ENCODE assay signal across 26 mouse cellular contexts in genomic region chr1:29404139-29404538, GRCm38 (mm10).
A peak's percentile ranks its signal among the peaks of the same experiment; 100 is the strongest.
DNase-seq lines count a peak whose midpoint lies in the region; ATAC-seq lines count a peak whose summit lies in the region.
"Had no signal": no experiment of that assay in that cellular context is flagged by ENCODE, and none has a peak within 500 bp of the region (broad histone marks: within the 10 kb centered on the region; RNA-seq: fewer than 3 reads in every experiment).

No protein-coding gene starts in this region.

- no peaks in the 10 kb centered on the region for H3K4me1 ChIP-seq in forebrain, embryonic 14.5 days (ENCODE audit: control insufficient read depth, insufficient read depth, low read length)
- H3K4me1 ChIP-seq in forebrain, embryonic 11.5 days (replicated peaks; ENCODE audit: control insufficient read depth, insufficient read depth, low read length): no peaks in the 10 kb centered on the region
- H3K4me1 ChIP-seq in hindbrain, embryonic 13.5 days (replicated peaks): no peaks in the 10 kb centered on the region
- no peaks in the 10 kb centered on the region for H3K4me1 ChIP-seq in hindbrain, embryonic 10.5 days (replicated peaks)
- no peaks in the 10 kb centered on the region for H3K4me1 ChIP-seq in midbrain, embryonic 13.5 days (replicated peaks)
- no peaks in the 10 kb centered on the region for H3K4me1 ChIP-seq in midbrain, embryonic 11.5 days (ENCODE audit: control insufficient read depth, insufficient read depth, low read length)
- H3K4me1 ChIP-seq: embryonic facial prominence, embryonic 10.5 days; embryonic facial prominence, embryonic 13.5 days; heart, embryonic 13.5 days; hindbrain, embryonic 15.5 days had no signal

- H3K27me3 ChIP-seq in forebrain, embryonic 14.5 days (replicated peaks; ENCODE audit: control insufficient read depth, insufficient read depth, low read length): no peaks in the 10 kb centered on the region
- H3K27me3 ChIP-seq in forebrain, embryonic 11.5 days (ENCODE audit: control insufficient read depth, insufficient read depth, low read length): no peaks in the 10 kb centered on the region
- no peaks in the 10 kb centered on the region for H3K27me3 ChIP-seq in hindbrain, embryonic 13.5 days
- no peaks in the 10 kb centered on the region for H3K27me3 ChIP-seq in hindbrain, embryonic 10.5 days (ENCODE audit: insufficient read depth, poor library complexity, severe bottlenecking)
- H3K27me3 ChIP-seq in midbrain, embryonic 13.5 days: no peaks in the 10 kb centered on the region
- no peaks in the 10 kb centered on the region for H3K27me3 ChIP-seq in midbrain, embryonic 11.5 days (ENCODE audit: control insufficient read depth, insufficient read depth, low read length)
- H3K27me3 ChIP-seq: embryonic facial prominence, embryonic 13.5 days; heart, embryonic 13.5 days; hindbrain, embryonic 15.5 days had no signal

- no peak for DNase-seq in forebrain, embryonic 14.5 days (ENCODE audit: low spot score)
- no peak for DNase-seq in forebrain, embryonic 11.5 days (ENCODE audit: low spot score)
- DNase-seq in hindbrain, embryonic 10.5 days (ENCODE audit: low spot score): no peak
- no peak for DNase-seq in midbrain, embryonic 11.5 days (ENCODE audit: low spot score, missing footprints)
- DNase-seq: adrenal gland, adult 2 months; adrenal gland, postnatal 14 days; cerebellum, adult 11-12 months; cerebellum, adult 8-10 months; cerebellum, postnatal 36 days; embryo, embryonic 11 days; gastrocnemius, adult 2 months; gastrocnemius, postnatal 14 days; heart, adult 18-20 months; heart, postnatal 14 days; heart, postnatal 4 days; kidney, adult 18-20 months had no signal

- no peak overlapping the region for H3K9ac ChIP-seq in forebrain, embryonic 14.5 days (ENCODE audit: low read length)
- H3K9ac ChIP-seq in forebrain, embryonic 11.5 days (ENCODE audit: low read length): no peak overlapping the region
- H3K9ac ChIP-seq in hindbrain, embryonic 13.5 days: no peak overlapping the region
- H3K9ac ChIP-seq in midbrain, embryonic 13.5 days (replicated peaks): no peak overlapping the region
- no peak overlapping the region for H3K9ac ChIP-seq in midbrain, embryonic 11.5 days (ENCODE audit: low read length)
- H3K9ac ChIP-seq: embryonic facial prominence, embryonic 13.5 days; heart, embryonic 13.5 days; hindbrain, embryonic 15.5 days had no signal

- H3K9me3 ChIP-seq in forebrain, embryonic 14.5 days (replicated peaks; ENCODE audit: control insufficient read depth, low read length): no peaks in the 10 kb centered on the region
- H3K9me3 ChIP-seq in forebrain, embryonic 11.5 days (ENCODE audit: control insufficient read depth, low read length): no peaks in the 10 kb centered on the region
- H3K9me3 ChIP-seq in hindbrain, embryonic 13.5 days: no peaks in the 10 kb centered on the region
- no peaks in the 10 kb centered on the region for H3K9me3 ChIP-seq in hindbrain, embryonic 10.5 days
- no peaks in the 10 kb centered on the region for H3K9me3 ChIP-seq in midbrain, embryonic 13.5 days
- no peaks in the 10 kb centered on the region for H3K9me3 ChIP-seq in midbrain, embryonic 11.5 days (ENCODE audit: control insufficient read depth, low read length)
- H3K9me3 ChIP-seq: embryonic facial prominence, embryonic 10.5 days; embryonic facial prominence, embryonic 13.5 days; heart, embryonic 13.5 days; hindbrain, embryonic 15.5 days had no signal

- WGBS in forebrain, embryonic 14.5 days: 57% methylated on average over 6 of the region's 6 CpGs
- 85% methylated on average over 6 of the region's 6 CpGs for WGBS in forebrain, embryonic 11.5 days
- WGBS in hindbrain, embryonic 13.5 days: 82% methylated on average over 6 of the region's 6 CpGs
- 89% methylated on average over 6 of the region's 6 CpGs for WGBS in hindbrain, embryonic 10.5 days
- 79% methylated on average over 6 of the region's 6 CpGs for WGBS in midbrain, embryonic 13.5 days
- WGBS in midbrain, embryonic 11.5 days: 80% methylated on average over 6 of the region's 6 CpGs

- H3K27ac ChIP-seq in forebrain, embryonic 14.5 days (ENCODE audit: low read depth, low read length): no peak overlapping the region
- no peak overlapping the region for H3K27ac ChIP-seq in forebrain, embryonic 11.5 days (ENCODE audit: low read depth, low read length)
- no peak overlapping the region for H3K27ac ChIP-seq in hindbrain, embryonic 13.5 days
- no peak overlapping the region for H3K27ac ChIP-seq in hindbrain, embryonic 10.5 days
- H3K27ac ChIP-seq in midbrain, embryonic 13.5 days: no peak overlapping the region
- H3K27ac ChIP-seq in midbrain, embryonic 11.5 days (ENCODE audit: low read depth, low read length): no peak overlapping the region
- H3K27ac ChIP-seq: embryonic facial prominence, embryonic 10.5 days; embryonic facial prominence, embryonic 13.5 days; gastrocnemius, adult 2 months; heart, embryonic 13.5 days; hindbrain, embryonic 15.5 days had no signal

- no peak overlapping the region for H3K4me2 ChIP-seq in forebrain, embryonic 14.5 days (ENCODE audit: low read length)
- no peak overlapping the region for H3K4me2 ChIP-seq in forebrain, embryonic 11.5 days (ENCODE audit: low read depth, low read length, severe bottlenecking)
- H3K4me2 ChIP-seq in hindbrain, embryonic 13.5 days: no peak overlapping the region
- no peak overlapping the region for H3K4me2 ChIP-seq in midbrain, embryonic 13.5 days (replicated peaks)
- no peak overlapping the region for H3K4me2 ChIP-seq in midbrain, embryonic 11.5 days
- H3K4me2 ChIP-seq: embryonic facial prominence, embryonic 13.5 days; heart, embryonic 13.5 days; hindbrain, embryonic 15.5 days had no signal

- no peak overlapping the region for H3K4me3 ChIP-seq in forebrain, embryonic 14.5 days (ENCODE audit: low read depth, low read length)
- H3K4me3 ChIP-seq in forebrain, embryonic 11.5 days (ENCODE audit: low read depth, low read length): no peak overlapping the region
- H3K4me3 ChIP-seq in hindbrain, embryonic 13.5 days: no peak overlapping the region
- H3K4me3 ChIP-seq in hindbrain, embryonic 10.5 days: no peak overlapping the region
- no peak overlapping the region for H3K4me3 ChIP-seq in midbrain, embryonic 13.5 days (replicated peaks)
- no peak overlapping the region for H3K4me3 ChIP-seq in midbrain, embryonic 11.5 days (ENCODE audit: low read depth, low read length)
- H3K4me3 ChIP-seq: embryonic facial prominence, embryonic 10.5 days; embryonic facial prominence, embryonic 13.5 days; erythroblast, embryonic 14.5 days; gastrocnemius, adult 2 months; heart, embryonic 13.5 days; hindbrain, embryonic 15.5 days had no signal

- H3K36me3 ChIP-seq in forebrain, embryonic 14.5 days (ENCODE audit: control insufficient read depth, insufficient read depth, low read length): no peaks in the 10 kb centered on the region
- H3K36me3 ChIP-seq in forebrain, embryonic 11.5 days (ENCODE audit: control insufficient read depth, insufficient read depth, low read length): no peaks in the 10 kb centered on the region
- no peaks in the 10 kb centered on the region for H3K36me3 ChIP-seq in hindbrain, embryonic 13.5 days
- H3K36me3 ChIP-seq in hindbrain, embryonic 10.5 days: no peaks in the 10 kb centered on the region
- no peaks in the 10 kb centered on the region for H3K36me3 ChIP-seq in midbrain, embryonic 13.5 days
- H3K36me3 ChIP-seq in midbrain, embryonic 11.5 days (ENCODE audit: control insufficient read depth, insufficient read depth, low read length): no peaks in the 10 kb centered on the region
- H3K36me3 ChIP-seq: embryonic facial prominence, embryonic 10.5 days; embryonic facial prominence, embryonic 13.5 days; heart, embryonic 13.5 days; hindbrain, embryonic 15.5 days had no signal

- ATAC-seq in forebrain, embryonic 14.5 days: peak; percentile 62; the same call in 1 of the 2 replicates
- ATAC-seq in forebrain, embryonic 11.5 days (replicated peaks; ENCODE audit: low FRiP score): no peak
- peak; percentile 36; the same call in 1 of the 2 replicates for ATAC-seq in hindbrain, embryonic 13.5 days (ENCODE audit: low FRiP score)
- ATAC-seq in midbrain, embryonic 13.5 days: peak; percentile 34; the same call in 1 of the 2 replicates
- ATAC-seq in midbrain, embryonic 11.5 days (ENCODE audit: low FRiP score): no peak
- ATAC-seq: CD4-positive, CD25-positive, alpha-beta regulatory T cell, adult 4 months; inflammation-experienced regulatory T-cells, adult 6 months; intestine, embryonic 16.5 days had no signal

Comparison
In these comparisons a context has a peak if more than half of its experiments do, and no peak if none do; other contexts are left out.
1. ATAC-seq: peak in forebrain, embryonic 14.5 days (single experiment), hindbrain, embryonic 13.5 days (single experiment) and midbrain, embryonic 13.5 days (single experiment); none in forebrain, embryonic 11.5 days (single experiment) and midbrain, embryonic 11.5 days (single experiment).